Mouse (Mus musculus) testis, postnatal 14 days (tissue): ENCODE measurements around the gene Gm2035.
"Not testable (repeated sequence)": the region's sequence is repeated elsewhere in the genome, so short reads cannot be mapped to it uniquely, and the experiment has no call there.

ENCODE experiments used
- DNase-seq: peaks from one replicate; pipeline ENCODE4 v3.0.0; 2021; ENCODE audit warnings: low spot score

Gm2035 gene

GRCm38 (mm10) chr12:87919721-87920120, at the start of gene Gm2035:
TSS of gene Gm2035 (minus strand) at chr12:87919857.
- DNase-seq, result not testable (repeated sequence)

GRCm38 (mm10) chr12:87953780-87954179, 34.1 kb upstream of the Gm2035 start, which contains the start of gene Gm2042:
TSS of gene Gm2042 (plus strand) at chr12:87954080.
- not testable (repeated sequence) for DNase-seq

- DNase-seq, result not testable (repeated sequence)
Observed at GRCm38 (mm10) chr12:87895070-87895469, 24.6 kb downstream of the Gm2035 start, which contains the start of gene Gm2022. TSS of gene Gm2022 (plus strand) at chr12:87895370.

GRCm38 (mm10) chr12:87873772-87874171, 45.9 kb downstream of the Gm2035 start, which contains the start of gene Gm2016:
TSS of gene Gm2016 (plus strand) at chr12:87874072.
- not testable (repeated sequence) for DNase-seq
